Mouse (Mus musculus) CD4-positive, CD25-positive, alpha-beta regulatory T cell, adult 4 months (primary cell): Measurements from ENCODE around the gene D630039A03Rik. TPM values are rescaled to one million over a fixed set of nuclear protein-coding genes. Genes with fewer than 3 reads are reported as not detected.
A peak's percentile ranks its signal among the peaks of the same experiment; 100 is the strongest.

Experiments
- ATAC-seq: one replicate; pipeline ENCODE4 v1.8.0; 2017
- polyA plus RNA-seq, 2 experiments: library from polyadenylated mRNA; unstranded; fragments of 100-300 nt; shearing (Covaris generic); gene quantifications; one replicate each; pipeline ENCODE4 v1.2.1; 2017

D630039A03Rik gene
- polyA plus RNA-seq, 2 experiments from 2014 or later: 9.2 to 13.9 TPM

- ATAC-seq: peak; percentile 48
Measured at GRCm38 (mm10) chr4:57886066-57886887, 29.8 kb downstream of the D630039A03Rik start.

- ATAC-seq: no peak
Measured at GRCm38 (mm10) chr4:57885186-57885585, 30.9 kb downstream of the D630039A03Rik start.

GRCm38 (mm10) chr4:57884511-57884910, 31.6 kb downstream of the D630039A03Rik start:
- ATAC-seq: no peak

- peak; percentile 58 for ATAC-seq
Measured at GRCm38 (mm10) chr4:57883520-57884421, 32.3 kb downstream of the D630039A03Rik start.

- ATAC-seq: peak; percentile 80
Measured at GRCm38 (mm10) chr4:57879804-57880357, 36.2 kb downstream of the D630039A03Rik start.

GRCm38 (mm10) chr4:57879137-57879536, 37.0 kb downstream of the D630039A03Rik start:
- ATAC-seq: no peak

- peak; percentile 65 for ATAC-seq
Measured at GRCm38 (mm10) chr4:57867454-57867853, 48.6 kb downstream of the D630039A03Rik start.

GRCm38 (mm10) chr4:57866990-57867389, 49.1 kb downstream of the D630039A03Rik start:
- ATAC-seq: peak; percentile 26

- no peak for ATAC-seq
Measured at GRCm38 (mm10) chr4:57866088-57866487, 50.0 kb downstream of the D630039A03Rik start.

GRCm38 (mm10) chr4:57862269-57862986, 53.7 kb downstream of the D630039A03Rik start:
- ATAC-seq: no peak

- no peak for ATAC-seq
Measured at GRCm38 (mm10) chr4:57861856-57862255, 54.2 kb downstream of the D630039A03Rik start.

- no peak for ATAC-seq
Measured at GRCm38 (mm10) chr4:57861166-57861565, 54.9 kb downstream of the D630039A03Rik start.

- ATAC-seq: no peak
Measured at GRCm38 (mm10) chr4:57860204-57860611, 55.9 kb downstream of the D630039A03Rik start.

Other genes starting within 250 kb of the D630039A03Rik start
- 1 to 10 TPM; 4.3 to 4.5 TPM for gene Akap2, start 198.6 kb downstream of the D630039A03Rik start, polyA plus RNA-seq
- gene Txn1, start 40.1 kb upstream of the D630039A03Rik start, polyA plus RNA-seq: 100 to 1,000 TPM in 1 of 2 experiments, 10 to 100 TPM in 1; 96.6 to 129 TPM
- gene Txndc8, start 92.8 kb upstream of the D630039A03Rik start, polyA plus RNA-seq: not detected